Mouse (Mus musculus) stomach, embryonic 14.5 days (tissue): ENCODE results near the gene Snx8. TPM values are rescaled to one million over a fixed set of nuclear protein-coding genes. Genes with fewer than 3 reads are reported as not detected.

Experiments used
- ATAC-seq: fragments of 200-750 bp; cut with Nextera tagmentation; 2 replicates; pipeline ENCODE4 v1.8.0; 2017; ENCODE audit warnings: low read depth, moderate TSS enrichment; ENCODE audit not compliant: insufficient number of reproducible peaks, insufficient read depth, low FRiP score
- H3K27ac ChIP-seq: fragments of 300-500 bp; sonication (generic); 2 replicates; pipeline ENCODE4 v1.5.1; 2014; ENCODE audit warnings: mild to moderate bottlenecking, low read length, moderate library complexity, mixed read lengths
- H3K27me3 ChIP-seq: fragments of 300-500 bp; sonication (generic); 2 replicates; pipeline ENCODE4 v1.6.1; 2014; ENCODE audit warnings: low read length, control low read depth, mixed read lengths; ENCODE audit not compliant: control insufficient read depth, insufficient read depth
- H3K36me3 ChIP-seq: fragments of 300-500 bp; sonication (generic); 2 replicates; pipeline ENCODE4 v1.6.1; 2014; ENCODE audit warnings: mild to moderate bottlenecking, control low read depth, low read length, moderate library complexity, mixed read lengths; ENCODE audit not compliant: control insufficient read depth, insufficient read depth
- H3K4me1 ChIP-seq: fragments of 300-500 bp; sonication (generic); 2 replicates; pipeline ENCODE4 v1.6.1; 2014; ENCODE audit warnings: low read length, control low read depth, mixed read lengths; ENCODE audit not compliant: control insufficient read depth, insufficient read depth
- H3K4me2 ChIP-seq: fragments of 300-500 bp; sonication (generic); replicated peaks from 2 replicates; pipeline ENCODE4 v1.6.1; 2014; ENCODE audit warnings: low read depth, low read length, control low read depth
- H3K4me3 ChIP-seq: fragments of 300-500 bp; sonication (generic); 2 replicates; pipeline ENCODE4 v1.5.1; 2014; ENCODE audit warnings: low read depth, low read length, control low read depth
- H3K9ac ChIP-seq: fragments of 300-500 bp; sonication (generic); replicated peaks from 2 replicates; pipeline ENCODE4 v1.6.1; 2014; ENCODE audit warnings: low read depth, mild to moderate bottlenecking, control low read depth, low read length, moderate library complexity, mixed read lengths
- H3K9me3 ChIP-seq: fragments of 300-500 bp; sonication (generic); 2 replicates; pipeline ENCODE4 v1.6.1; 2016; ENCODE audit warnings: low read depth, low read length, control low read depth; ENCODE audit not compliant: control insufficient read depth
- WGBS: fragments of 180-500 bp; shearing (Covaris S2); extraction: QIAGEN DNeasy Blood & Tissue Kit; methylation state at CpG from one replicate; pipeline ENCODE4 v1.1.7; 2014; 5-methylcytosine and 5-hydroxymethylcytosine counted together
- microRNA-seq: library from miRNA; unstranded; fragments of <30 nt; microRNA quantifications from one replicate; pipeline ENCODE4, GENCODE M21; 2016
- polyA plus RNA-seq: library from polyadenylated mRNA; unstranded; fragments of >200 nt; fragmentation: Nextera tagmentation; extraction: Ambion mirVana; gene quantifications from 2 replicates; pipeline ENCODE4 v1.2.1, GENCODE M21; 2014

Snx8 gene
- polyA plus RNA-seq, 1 experiment from 2014 or later: 9.1 TPM

DNA sequence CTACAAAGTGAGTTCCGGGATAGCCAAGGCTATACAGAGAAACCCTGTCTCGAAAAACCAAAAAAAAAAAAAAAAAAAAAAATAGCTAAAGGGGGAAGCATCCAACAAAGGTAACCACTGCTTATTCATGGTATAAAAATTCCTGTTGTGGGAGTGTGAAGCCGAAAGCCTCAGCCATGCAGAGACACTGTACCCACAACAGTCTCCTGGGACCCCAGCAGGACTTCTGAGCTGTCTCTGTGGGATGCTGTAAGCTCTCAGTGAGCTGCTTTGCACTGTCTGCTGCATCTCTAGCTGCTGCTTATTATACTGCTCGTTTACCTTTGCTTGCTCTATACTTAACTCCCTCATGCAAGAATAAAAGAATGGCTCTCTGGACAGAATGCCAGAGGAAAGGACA is 90.8 kb downstream of the Snx8 start:
- Histone ChIP-seq H3K9ac (no peak overlapping the region), H3K4me3 (no peak overlapping the region), H3K9me3 (no peaks in the 10 kb centered on the region), H3K27me3 (no peaks in the 10 kb centered on the region), H3K36me3 (peaks cover 38% of the 10 kb centered on the region), H3K27ac (no peak overlapping the region), H3K4me1 (no peaks in the 10 kb centered on the region), H3K4me2 (no peak overlapping the region)
- ATAC-seq: no peak
- WGBS: 85% methylated on average over 4 of the region's 4 CpGs

DNA sequence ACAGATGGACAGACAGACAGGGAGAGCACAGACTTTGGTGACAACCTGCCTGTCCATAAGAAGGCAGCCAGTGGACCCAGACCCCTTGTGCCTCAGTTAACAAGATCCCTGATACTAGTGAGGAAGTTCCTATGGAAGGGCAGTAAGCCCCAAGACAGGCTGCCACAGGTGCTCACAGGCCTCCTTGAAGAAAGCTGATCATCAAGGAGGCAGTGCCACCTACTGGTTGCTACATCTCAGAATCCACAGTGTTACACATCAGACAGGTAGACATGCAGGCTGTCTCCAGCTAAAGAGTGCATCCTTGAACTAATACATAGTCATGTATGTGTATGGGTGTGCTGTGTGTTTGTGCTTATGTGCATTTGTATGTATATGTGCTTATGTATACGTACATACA is 96.9 kb downstream of the Snx8 start:
- H3K9me3 ChIP-seq: no peaks in the 10 kb centered on the region
- no peaks in the 10 kb centered on the region for H3K27me3 ChIP-seq
- H3K4me2 ChIP-seq: no peak overlapping the region
- 73% methylated on average over 1 of the region's 1 CpGs for WGBS
- H3K4me3 ChIP-seq: no peak overlapping the region
- H3K27ac ChIP-seq: no peak overlapping the region
- no peak for ATAC-seq
- peaks cover 30% of the 10 kb centered on the region for H3K36me3 ChIP-seq
- H3K4me1 ChIP-seq: no peaks in the 10 kb centered on the region
- H3K9ac ChIP-seq: no peak overlapping the region

Small RNA genes within 50 kb of the gene (microRNA-seq; reads per million reads assigned to microRNA genes)
- not detected for gene Mir7038

Other genes with a start within 250 kb of the Snx8 start
- gene Mad1l1, start 67.7 kb downstream of the Snx8 start, polyA plus RNA-seq: 39.1 and 39.3 TPM in 2 replicates
- gene Nudt1, start 67.6 kb downstream of the Snx8 start, polyA plus RNA-seq: 39.6 and 41.9 TPM in 2 replicates
- gene Mrm2, start 57.4 kb downstream of the Snx8 start, polyA plus RNA-seq: 19.3 and 19.7 TPM in 2 replicates
- gene Eif3b, start 30.1 kb upstream of the Snx8 start, polyA plus RNA-seq: 125 and 132 TPM in 2 replicates
- gene Gm4869, start 56.4 kb upstream of the Snx8 start, polyA plus RNA-seq: not detected in 2 replicates
- gene Chst12, start 116.3 kb upstream of the Snx8 start, polyA plus RNA-seq: 17.6 and 21.5 TPM in 2 replicates
- 0.74 TPM in 1 of 2 replicates, not detected in the other for gene Grifin, start 175.8 kb upstream of the Snx8 start, polyA plus RNA-seq
- gene Lfng, start 218.1 kb upstream of the Snx8 start, polyA plus RNA-seq: 22.4 and 25.8 TPM in 2 replicates